Mouse (Mus musculus) hindbrain, embryonic 10.5 days (tissue): ENCODE measurements around the gene Rps6kb1. TPM values are rescaled to one million over a fixed set of nuclear protein-coding genes. Genes with fewer than 3 reads are reported as not detected.

Experiments used
- DNase-seq: peaks from one replicate; pipeline ENCODE4 v3.0.0-alpha.2; 2017; ENCODE audit warnings: low spot score
- H3K27ac ChIP-seq: fragments of 300-500 bp; sonication (generic); 2 replicates; pipeline ENCODE4 v1.5.1; 2016; ENCODE audit warnings: mild to moderate bottlenecking, moderate library complexity
- H3K27me3 ChIP-seq: fragments of 300-500 bp; sonication (generic); 2 replicates; pipeline ENCODE4 v1.6.1; 2016; ENCODE audit warnings: mild to moderate bottlenecking; ENCODE audit not compliant: poor library complexity, insufficient read depth, severe bottlenecking
- H3K36me3 ChIP-seq: fragments of 300-500 bp; sonication (generic); 2 replicates; pipeline ENCODE4 v1.6.1; 2016; ENCODE audit warnings: mild to moderate bottlenecking, moderate library complexity
- H3K4me1 ChIP-seq: fragments of 300-500 bp; sonication (generic); replicated peaks from 2 replicates; pipeline ENCODE4 v1.6.1; 2016; ENCODE audit warnings: mild to moderate bottlenecking
- H3K4me3 ChIP-seq: fragments of 300-500 bp; sonication (generic); 2 replicates; pipeline ENCODE4 v1.5.1; 2016; ENCODE audit warnings: mild to moderate bottlenecking, moderate library complexity
- H3K9me3 ChIP-seq: fragments of 300-500 bp; sonication (generic); 2 replicates; pipeline ENCODE4 v1.6.1; 2016; ENCODE audit warnings: mild to moderate bottlenecking, moderate library complexity
- WGBS: fragments of 180-500 bp; shearing (Covaris S2); methylation state at CpG from one replicate; pipeline ENCODE4 v1.1.7; 2016; 5-methylcytosine and 5-hydroxymethylcytosine counted together
- polyA plus RNA-seq: library from polyadenylated mRNA; unstranded; fragments of >200 nt; fragmentation: Nextera tagmentation; extraction: Ambion mirVana; gene quantifications from 2 replicates; pipeline ENCODE4 v1.2.1, GENCODE M21; 2016

Rps6kb1 gene
- polyA plus RNA-seq, 1 experiment from 2014 or later: 43.5 TPM

DNA sequence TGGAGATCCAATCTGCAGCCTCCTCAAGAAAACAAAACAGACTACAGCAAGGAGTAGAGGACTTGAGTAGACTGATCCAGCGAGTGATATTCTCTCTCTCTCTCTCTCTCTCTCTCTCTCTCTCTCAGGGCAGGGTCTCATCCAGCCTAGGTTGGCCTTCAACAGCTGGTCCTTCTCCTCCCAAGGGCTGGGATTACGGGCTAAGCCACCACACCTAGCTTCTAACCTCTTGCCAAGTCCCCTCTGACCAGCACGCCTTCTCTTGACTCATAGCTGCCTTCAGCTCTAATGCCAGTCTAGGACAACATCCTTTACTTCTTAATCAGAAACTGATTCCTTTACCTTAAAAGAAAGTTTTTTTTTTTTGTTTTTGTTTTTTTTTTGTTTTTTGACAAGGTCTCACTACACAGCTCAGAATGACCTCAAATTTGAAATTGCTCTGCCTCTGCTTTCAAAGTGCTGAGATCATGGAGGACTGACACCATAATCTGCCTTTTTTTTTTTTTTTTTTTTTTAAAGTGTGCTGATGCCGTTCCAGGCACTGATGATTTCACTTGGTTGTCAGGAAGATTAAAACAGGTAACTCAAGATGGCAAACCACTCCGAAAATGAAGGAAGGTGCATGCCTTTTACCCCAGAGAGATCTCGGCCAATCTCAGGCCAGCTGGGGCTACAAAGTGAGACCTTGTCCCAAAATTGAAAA is 33.7 kb upstream of the Rps6kb1 start:
- Histone ChIP-seq H3K27ac (peak overlapping the region; percentile 46), H3K9me3 (no peaks in the 10 kb centered on the region), H3K4me3 (no peak overlapping the region), H3K4me1 (peaks cover 36% of the 10 kb centered on the region), H3K36me3 (no peaks in the 10 kb centered on the region), H3K27me3 (no peaks in the 10 kb centered on the region)
- no peak for DNase-seq
- 84% methylated on average over 6 of the region's 6 CpGs for WGBS

DNA sequence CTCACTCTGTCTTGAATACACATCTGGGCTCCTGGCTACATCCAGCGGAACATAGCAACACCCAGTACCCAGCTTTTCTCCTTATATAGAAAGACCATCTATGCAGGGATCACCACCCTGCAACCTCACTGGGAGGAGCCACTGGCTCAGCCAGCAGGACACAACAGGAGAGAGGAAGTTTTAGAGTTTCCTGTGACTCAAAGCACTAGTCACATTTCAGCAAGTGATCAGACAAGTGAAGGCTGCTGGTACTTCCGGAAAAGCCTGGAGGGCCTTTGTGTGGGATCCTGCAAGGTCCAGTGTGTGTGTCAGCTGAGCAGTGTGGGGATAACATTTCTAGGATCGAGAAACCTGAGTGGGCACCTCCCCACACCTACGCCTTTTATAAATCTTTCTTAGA is 32.6 kb upstream of the Rps6kb1 start:
- H3K4me1 ChIP-seq: peaks cover 36% of the 10 kb centered on the region
- WGBS: 66% methylated on average over 4 of the region's 4 CpGs
- H3K27ac ChIP-seq: peak overlapping the region; percentile 46
- H3K36me3 ChIP-seq: no peaks in the 10 kb centered on the region
- no peak overlapping the region for H3K4me3 ChIP-seq
- no peaks in the 10 kb centered on the region for H3K27me3 ChIP-seq
- H3K9me3 ChIP-seq: no peaks in the 10 kb centered on the region
- no peak for DNase-seq

DNA sequence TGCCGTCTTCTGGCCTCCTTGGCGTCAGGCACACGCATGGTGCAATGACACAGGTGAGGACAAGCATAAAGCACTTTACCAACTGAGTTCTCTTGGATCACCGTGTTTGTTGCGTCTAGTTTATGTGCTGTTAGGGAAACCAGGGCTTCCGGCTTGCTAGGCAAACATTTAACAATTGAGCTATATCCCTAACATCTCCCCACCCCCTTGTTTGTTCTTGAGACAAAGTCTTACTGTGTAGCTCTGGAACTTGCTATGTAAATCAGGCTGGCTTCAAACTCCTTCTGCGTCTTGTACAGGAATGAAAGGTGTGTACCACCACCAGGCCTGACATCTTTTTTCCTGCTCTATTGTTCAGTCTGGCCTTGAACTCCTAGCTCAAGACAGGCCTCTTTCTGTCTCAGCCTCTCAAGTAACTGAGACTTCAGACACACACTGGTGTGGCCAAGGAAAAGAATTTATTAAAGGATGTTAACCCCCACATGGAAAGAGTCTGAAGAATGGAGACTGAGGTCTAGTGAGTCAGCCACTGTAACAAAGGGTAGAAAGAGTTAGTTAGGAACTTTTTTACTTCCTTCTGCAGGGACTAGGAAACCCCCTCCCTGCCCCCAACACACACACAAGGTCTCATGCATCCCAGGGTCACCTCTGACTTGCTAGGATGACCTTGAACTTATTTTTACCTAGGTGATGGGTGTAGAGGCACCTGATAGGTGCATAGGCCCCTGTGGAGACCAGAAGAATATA is 31.2 kb upstream of the Rps6kb1 start:
- DNase-seq: no peak
- Histone ChIP-seq H3K27me3 (no peaks in the 10 kb centered on the region), H3K27ac (no peak overlapping the region), H3K4me3 (no peak overlapping the region), H3K36me3 (no peaks in the 10 kb centered on the region), H3K4me1 (peaks cover 45% of the 10 kb centered on the region), H3K9me3 (no peaks in the 10 kb centered on the region)
- 88% methylated on average over 7 of the region's 7 CpGs for WGBS

DNA sequence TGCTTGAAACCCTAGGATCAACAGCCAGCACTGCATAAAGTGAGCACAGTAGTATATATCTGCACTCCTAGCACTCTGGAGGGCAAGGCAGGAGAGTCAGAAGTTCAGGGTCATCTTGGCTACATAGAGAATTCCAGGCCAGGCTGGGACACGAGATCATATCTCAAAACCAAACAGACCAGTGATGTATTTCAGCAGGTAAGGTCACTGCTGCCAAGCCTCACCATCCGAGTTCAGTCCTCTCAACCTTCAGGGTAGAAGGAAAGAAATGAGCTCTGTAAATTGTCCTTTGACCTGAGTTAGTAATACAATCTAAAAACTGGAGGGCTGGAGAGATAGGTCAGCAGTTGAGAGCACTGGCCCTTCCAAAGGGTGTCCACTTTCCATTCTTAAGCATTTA is 29.8 kb upstream of the Rps6kb1 start:
- no peaks in the 10 kb centered on the region for H3K27me3 ChIP-seq
- WGBS: 58% methylated on average over 2 of the region's 2 CpGs
- no peaks in the 10 kb centered on the region for H3K36me3 ChIP-seq
- no peak for DNase-seq
- no peak overlapping the region for H3K4me3 ChIP-seq
- H3K9me3 ChIP-seq: no peaks in the 10 kb centered on the region
- no peak overlapping the region for H3K27ac ChIP-seq
- H3K4me1 ChIP-seq: peaks cover 38% of the 10 kb centered on the region

DNA sequence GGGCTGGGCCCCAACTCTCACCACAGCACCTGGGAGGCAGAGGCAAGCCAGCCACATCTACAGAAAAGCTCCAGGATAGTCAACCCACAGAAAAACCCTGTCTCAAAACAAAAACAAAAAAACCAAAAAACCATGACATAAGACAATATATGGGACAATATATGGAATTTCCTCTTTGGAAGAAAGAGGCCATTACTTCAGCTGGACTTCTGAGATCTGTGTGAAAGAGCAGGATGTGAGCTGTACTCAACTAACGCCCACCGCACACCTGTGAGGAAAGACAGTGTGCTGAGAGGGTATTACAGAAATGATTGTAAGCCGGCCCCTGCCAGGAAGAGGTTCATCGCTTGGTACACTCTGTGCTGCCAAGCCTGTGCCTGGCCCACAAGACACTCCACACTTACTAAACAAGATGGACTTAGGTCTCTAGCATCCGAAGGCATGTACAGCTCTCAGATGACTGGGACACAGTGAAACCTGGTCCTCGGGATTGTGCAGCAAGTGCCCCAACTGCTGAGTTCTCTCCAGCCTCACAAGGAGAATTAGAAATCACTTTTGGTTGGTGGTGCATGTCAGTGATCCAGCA is 29.1 kb upstream of the Rps6kb1 start:
- no peaks in the 10 kb centered on the region for H3K9me3 ChIP-seq
- 93% methylated on average over 6 of the region's 6 CpGs for WGBS
- peaks cover 32% of the 10 kb centered on the region for H3K4me1 ChIP-seq
- H3K27ac ChIP-seq: no peak overlapping the region
- no peaks in the 10 kb centered on the region for H3K27me3 ChIP-seq
- no peak for DNase-seq
- no peaks in the 10 kb centered on the region for H3K36me3 ChIP-seq
- H3K4me3 ChIP-seq: no peak overlapping the region

DNA sequence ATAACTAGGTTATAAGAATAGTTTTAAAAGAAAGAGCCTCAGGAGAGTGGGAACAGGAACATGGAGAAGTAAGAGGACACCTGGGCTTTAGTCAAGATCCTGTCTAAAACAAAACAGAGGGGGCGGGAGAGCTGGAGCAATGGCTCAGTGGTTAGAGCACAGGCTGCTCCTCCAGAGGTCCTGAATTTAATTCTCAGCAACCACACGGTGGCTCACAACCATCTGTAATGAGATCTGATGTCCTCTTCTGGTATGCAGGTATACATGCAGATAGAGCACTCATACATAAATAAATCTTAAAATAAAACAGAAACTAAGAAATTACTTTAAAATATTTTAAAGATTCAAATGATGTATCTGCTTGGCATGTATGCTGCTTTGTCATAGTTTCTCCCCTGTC is 28.0 kb upstream of the Rps6kb1 start:
- no peaks in the 10 kb centered on the region for H3K36me3 ChIP-seq
- 75% methylated on average over 2 of the region's 2 CpGs for WGBS
- DNase-seq: no peak

DNA sequence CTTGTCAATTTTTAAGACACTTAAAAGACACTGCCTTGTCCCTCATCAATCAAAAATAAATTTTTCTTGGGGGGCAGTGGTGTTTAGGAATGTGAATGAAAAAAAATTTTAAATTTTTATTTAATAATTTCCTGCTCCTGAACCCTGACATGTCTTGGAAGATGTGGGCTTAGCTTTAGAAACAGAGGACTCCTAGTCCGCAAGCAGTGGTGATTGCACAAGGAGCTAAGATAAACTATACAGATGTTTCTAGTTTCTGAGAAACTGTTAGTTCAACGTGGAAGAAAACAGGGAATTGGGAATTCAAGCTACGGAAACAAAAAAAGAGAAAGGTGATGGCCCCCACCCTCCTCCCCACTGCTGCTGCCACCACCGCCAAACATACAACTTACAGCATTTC is 27.3 kb upstream of the Rps6kb1 start:
- DNase-seq: no peak
- Histone ChIP-seq H3K27ac (peak overlapping the region; percentile 69; the same call in 1 of the 2 replicates), H3K36me3 (no peaks in the 10 kb centered on the region), H3K4me1 (peaks cover 19% of the 10 kb centered on the region), H3K27me3 (no peaks in the 10 kb centered on the region), H3K9me3 (no peaks in the 10 kb centered on the region), H3K4me3 (no peak overlapping the region)
- 71% methylated on average over 4 of the region's 4 CpGs for WGBS

More for the DNA sequence above, 28.0 kb upstream of the Rps6kb1 start:
- Histone ChIP-seq H3K27ac (no peak overlapping the region), H3K4me1 (peaks cover 27% of the 10 kb centered on the region), H3K4me3 (no peak overlapping the region), H3K9me3 (no peaks in the 10 kb centered on the region), H3K27me3 (no peaks in the 10 kb centered on the region)

DNA sequence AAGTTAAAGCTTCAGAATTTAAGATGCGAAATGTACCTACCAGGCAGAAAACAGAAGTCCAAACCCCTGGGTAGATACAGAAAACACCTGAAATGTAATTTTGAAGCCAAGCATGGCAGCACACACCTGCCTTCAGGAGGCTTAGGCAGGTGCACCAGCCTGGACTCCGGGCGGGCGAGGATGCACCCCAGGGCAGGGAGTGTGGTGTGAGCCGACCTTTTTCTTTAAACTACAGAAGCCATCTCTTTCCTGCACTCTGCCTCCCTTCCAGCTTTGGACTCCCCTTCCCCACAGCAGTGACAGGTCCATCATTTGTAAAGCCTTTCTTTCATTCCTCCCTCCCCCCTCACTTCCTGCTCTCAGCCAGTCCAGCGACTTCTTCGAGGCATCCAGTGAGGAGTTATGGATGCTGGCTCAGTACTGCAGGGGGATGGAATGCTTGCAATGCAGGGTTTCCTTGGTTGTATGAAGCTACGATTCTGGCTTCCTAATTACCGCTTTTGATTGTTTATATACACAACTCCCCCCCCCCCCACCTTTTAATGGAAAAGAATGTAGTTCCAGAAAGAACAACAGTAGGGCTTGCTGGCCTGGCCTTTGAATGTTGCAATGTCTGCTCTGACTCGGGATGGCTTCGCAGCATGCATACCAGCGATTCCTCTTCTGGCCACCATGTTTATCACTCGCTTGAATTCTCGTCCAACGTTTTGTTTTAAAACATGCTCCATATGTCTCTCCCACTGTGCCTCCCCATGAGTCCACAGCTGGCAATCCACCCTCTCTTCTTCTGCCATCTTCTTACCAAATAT is 26.6 kb upstream of the Rps6kb1 start:
- WGBS: 42% methylated on average over 15 of the region's 15 CpGs
- peak; percentile 46 for DNase-seq
- H3K4me3 ChIP-seq: no peak overlapping the region
- no peaks in the 10 kb centered on the region for H3K27me3 ChIP-seq
- H3K9me3 ChIP-seq: no peaks in the 10 kb centered on the region
- H3K36me3 ChIP-seq: no peaks in the 10 kb centered on the region
- H3K4me1 ChIP-seq: peaks cover 15% of the 10 kb centered on the region
- peak overlapping the region; percentile 69 for H3K27ac ChIP-seq

DNA sequence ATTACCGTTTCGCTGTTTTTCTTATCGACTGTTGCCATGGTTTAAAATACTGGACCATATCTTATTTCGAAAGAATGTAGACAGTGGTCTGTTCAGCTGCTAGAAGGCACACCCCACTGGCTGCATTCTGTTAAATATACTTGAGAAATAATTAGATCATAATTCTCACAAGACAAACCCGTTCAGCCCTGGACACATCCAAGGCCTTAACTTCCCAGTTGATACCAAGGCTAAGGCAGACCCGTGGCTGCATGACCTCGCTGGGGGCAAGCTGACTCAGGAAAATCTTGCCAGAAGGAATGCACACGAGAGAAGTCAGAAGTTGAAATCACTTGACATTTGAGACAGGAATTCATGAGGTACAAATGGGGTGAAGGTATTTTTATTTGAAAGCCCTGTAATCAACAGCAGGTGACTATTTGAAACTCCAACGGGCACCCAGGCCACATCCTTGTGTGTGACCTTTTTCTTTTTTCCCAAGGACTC is 25.7 kb upstream of the Rps6kb1 start:
- peaks cover 5% of the 10 kb centered on the region; the same call in 1 of the 2 replicates for H3K36me3 ChIP-seq
- no peaks in the 10 kb centered on the region for H3K27me3 ChIP-seq
- H3K4me1 ChIP-seq: peaks cover 10% of the 10 kb centered on the region
- peak; percentile 60 for DNase-seq
- H3K9me3 ChIP-seq: no peaks in the 10 kb centered on the region
- H3K27ac ChIP-seq: no peak overlapping the region
- H3K4me3 ChIP-seq: no peak overlapping the region
- 63% methylated on average over 9 of the region's 9 CpGs for WGBS

DNA sequence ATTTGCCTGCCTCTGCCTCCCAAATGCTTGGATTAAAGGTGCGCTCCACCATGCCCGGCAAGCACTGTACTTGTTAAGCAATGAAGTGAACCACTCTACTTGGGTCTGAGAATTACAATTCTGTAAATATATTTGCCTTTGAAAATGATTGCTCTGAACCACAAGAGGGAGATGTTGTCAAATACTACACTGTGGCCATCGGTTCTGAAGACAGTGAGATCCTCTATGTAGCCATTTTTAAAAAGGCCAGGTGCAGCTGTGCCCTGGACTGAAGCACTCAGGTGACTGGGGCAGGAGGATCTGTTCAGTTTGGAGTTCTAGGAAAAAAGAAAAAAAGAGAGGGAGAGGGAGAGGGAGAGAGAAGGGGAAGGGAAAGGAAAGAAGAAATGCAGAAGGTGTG is 23.8 kb upstream of the Rps6kb1 start:
- no peak for DNase-seq
- Histone ChIP-seq H3K27ac (no peak overlapping the region), H3K36me3 (peaks cover 8% of the 10 kb centered on the region; the same call in 1 of the 2 replicates), H3K4me1 (peaks cover 10% of the 10 kb centered on the region), H3K27me3 (no peaks in the 10 kb centered on the region), H3K9me3 (no peaks in the 10 kb centered on the region), H3K4me3 (no peak overlapping the region)
- 77% methylated on average over 3 of the region's 3 CpGs for WGBS

DNA sequence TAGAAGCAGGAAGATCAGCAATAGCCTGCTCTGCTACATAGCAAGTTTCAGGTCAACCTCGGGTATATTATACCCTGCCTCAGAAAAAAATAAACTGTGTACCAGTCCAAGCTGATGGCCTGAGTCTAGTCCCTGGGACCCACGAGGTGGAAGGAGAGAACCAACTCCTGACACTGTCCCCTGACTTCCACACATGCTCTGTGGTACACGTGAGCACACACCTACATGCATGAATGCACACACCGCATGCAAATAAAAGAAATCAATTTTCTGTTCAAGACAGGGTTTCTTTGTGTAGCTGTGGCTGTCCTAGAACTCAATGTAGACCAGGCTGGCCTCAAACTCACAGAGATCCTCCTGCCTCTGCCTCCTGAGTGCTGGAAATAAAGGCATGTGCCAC is 13.7 kb upstream of the Rps6kb1 start:
- Histone ChIP-seq H3K27ac (no peak overlapping the region), H3K4me1 (no peaks in the 10 kb centered on the region), H3K36me3 (peaks cover 63% of the 10 kb centered on the region), H3K4me3 (no peak overlapping the region), H3K27me3 (no peaks in the 10 kb centered on the region), H3K9me3 (no peaks in the 10 kb centered on the region)
- 91% methylated on average over 4 of the region's 4 CpGs for WGBS
- no peak for DNase-seq

DNA sequence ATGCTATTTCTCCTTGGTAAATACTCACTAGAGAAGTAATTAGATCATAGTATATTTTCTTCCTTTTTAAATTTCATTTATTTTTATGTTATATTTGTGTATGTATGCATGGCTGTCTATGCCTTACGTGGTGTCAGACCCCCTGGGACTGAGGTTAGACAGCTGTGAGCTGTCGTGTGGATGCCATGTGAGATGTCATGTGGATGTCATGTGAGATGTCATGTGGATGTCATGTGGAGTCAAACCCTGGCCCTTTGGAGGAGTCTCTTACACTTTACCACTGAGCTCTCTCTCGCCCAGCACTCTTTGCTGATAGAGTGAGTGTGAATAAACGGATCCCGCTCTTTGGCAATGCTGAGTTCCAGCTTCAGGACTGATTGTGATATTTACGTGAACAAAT is 8.9 kb upstream of the Rps6kb1 start:
- DNase-seq: no peak
- H3K4me3 ChIP-seq: no peak overlapping the region
- no peaks in the 10 kb centered on the region for H3K4me1 ChIP-seq
- 89% methylated on average over 6 of the region's 6 CpGs for WGBS
- peaks cover 54% of the 10 kb centered on the region for H3K36me3 ChIP-seq
- H3K9me3 ChIP-seq: no peaks in the 10 kb centered on the region
- no peaks in the 10 kb centered on the region for H3K27me3 ChIP-seq
- H3K27ac ChIP-seq: no peak overlapping the region
